Mouse (Mus musculus) cerebellum, postnatal 10 days (tissue): ENCODE results near the gene Casc4.
A peak's percentile ranks its signal among the peaks of the same experiment; 100 is the strongest.
"Not testable (repeated sequence)": the region's sequence is repeated elsewhere in the genome, so short reads cannot be mapped to it uniquely, and the experiment has no call there.

ENCODE experiments used
- DNase-seq, 2 experiments: peaks; one replicate each; pipeline ENCODE4 v3.0.0; 2021; ENCODE audit warnings: mixed read lengths in 2 of 2

Casc4 gene

GRCm38 (mm10) chr2:121916047-121916970, 49.5 kb downstream of the Casc4 start:
- DNase-seq = no peak

DNA sequence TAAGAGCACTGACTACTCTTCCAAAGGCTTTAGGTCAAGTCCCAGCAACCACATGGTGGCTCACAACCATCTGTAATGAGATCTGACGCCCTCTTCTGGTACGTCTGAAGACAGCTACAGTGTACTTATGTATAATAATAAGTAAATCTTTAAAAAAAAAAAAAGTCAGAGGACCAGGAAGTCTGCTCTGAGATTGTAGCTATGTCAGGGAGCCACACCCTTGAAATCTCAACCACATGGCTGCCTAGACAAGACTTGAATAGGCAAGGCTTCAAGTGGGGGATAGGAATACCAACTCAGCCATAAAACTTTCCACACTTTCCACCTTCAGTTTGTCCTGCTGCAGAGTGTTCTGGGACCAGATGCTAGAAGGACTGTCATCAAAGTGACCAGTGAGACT, 70.9 kb downstream of the Casc4 start:
- DNase-seq = not testable (repeated sequence)

DNA sequence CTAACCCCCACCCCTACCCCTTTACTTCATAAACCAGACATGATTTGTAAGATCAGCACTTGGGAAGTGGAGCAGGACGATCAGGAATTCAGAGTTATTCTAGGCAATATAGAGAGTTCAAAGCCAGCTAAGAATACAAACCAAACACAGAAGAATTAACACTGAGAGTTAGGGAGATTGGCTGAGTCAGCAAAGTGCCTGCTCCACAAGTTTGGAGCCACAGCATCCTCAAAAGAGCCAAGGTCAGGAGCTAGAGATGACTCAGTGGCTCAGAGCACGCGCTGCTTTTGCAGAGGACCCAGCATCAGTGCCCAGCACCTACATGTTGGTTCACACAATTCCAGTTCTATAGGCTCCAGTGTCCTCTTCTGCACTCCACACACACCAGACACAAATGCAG, 76.6 kb downstream of the Casc4 start:
- DNase-seq = no peak

- DNase-seq = peak; percentile 4 to 9
Observed at GRCm38 (mm10) chr2:121954971-121955656, 88.3 kb downstream of the Casc4 start.

DNA sequence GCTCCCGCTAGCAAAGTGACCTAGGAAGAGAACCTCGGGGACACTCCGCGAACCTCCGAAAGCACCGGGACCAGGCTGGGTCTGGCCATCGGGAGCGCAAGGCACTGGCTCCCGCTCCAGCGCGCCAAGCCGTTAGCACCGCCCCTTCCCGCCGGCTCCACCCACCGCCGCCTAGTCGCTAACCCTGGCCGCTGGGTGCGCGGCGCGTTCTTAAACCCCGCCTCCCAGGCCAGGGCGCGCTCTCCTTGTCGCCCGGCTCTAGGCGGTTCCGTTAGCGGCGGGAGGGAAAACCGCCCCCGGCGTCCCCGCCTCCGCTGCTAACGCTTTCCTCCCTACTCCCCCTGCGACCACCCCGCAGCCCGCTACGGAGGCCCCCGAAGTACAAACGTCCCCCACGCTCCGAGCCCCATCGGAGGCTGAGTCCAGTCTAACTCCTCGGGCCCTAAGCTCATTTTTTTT, 89.0 kb downstream of the Casc4 start, which contains the start of the genes Ctdspl2 and Mageb3:
TSS of gene Ctdspl2 (plus strand) at position 237 of the 459 bp plus-strand sequence.
TSS of gene Mageb3 (minus strand) at position 328 of the 459 bp plus-strand sequence.
- peak; percentile 97 to 99 for DNase-seq

GRCm38 (mm10) chr2:121956224-121957018, 89.7 kb downstream of the Casc4 start:
- peak; percentile 98 to 99 for DNase-seq

GRCm38 (mm10) chr2:121957216-121957792, 90.5 kb downstream of the Casc4 start:
- DNase-seq = no peak
